Mouse (Mus musculus) c-Kit-positive CD71-positive TER-119-positive erythroid progenitor cells, embryonic 14.5 days (primary cell): ENCODE measurements around the gene Tanc1.
"Not testable (repeated sequence)": the region's sequence is repeated elsewhere in the genome, so short reads cannot be mapped to it uniquely, and the experiment has no call there.

Experiments used
- DNase-seq: peaks from one replicate; pipeline ENCODE4 v3.0.0-alpha.2; 2013; ENCODE audit warnings: low spot score

Tanc1 gene

GRCm38 (mm10) chr2:59611831-59612732 is at the start of gene Tanc1:
Gene Tanc1, plus strand, starts transcription at chr2:59612042.
- DNase-seq: peak; percentile 21

- DNase-seq: no peak
Observed at GRCm38 (mm10) chr2:59562215-59562614, 49.6 kb upstream of the Tanc1 start.

GRCm38 (mm10) chr2:59562696-59563095 is 49.1 kb upstream of the Tanc1 start:
- no peak for DNase-seq

DNA sequence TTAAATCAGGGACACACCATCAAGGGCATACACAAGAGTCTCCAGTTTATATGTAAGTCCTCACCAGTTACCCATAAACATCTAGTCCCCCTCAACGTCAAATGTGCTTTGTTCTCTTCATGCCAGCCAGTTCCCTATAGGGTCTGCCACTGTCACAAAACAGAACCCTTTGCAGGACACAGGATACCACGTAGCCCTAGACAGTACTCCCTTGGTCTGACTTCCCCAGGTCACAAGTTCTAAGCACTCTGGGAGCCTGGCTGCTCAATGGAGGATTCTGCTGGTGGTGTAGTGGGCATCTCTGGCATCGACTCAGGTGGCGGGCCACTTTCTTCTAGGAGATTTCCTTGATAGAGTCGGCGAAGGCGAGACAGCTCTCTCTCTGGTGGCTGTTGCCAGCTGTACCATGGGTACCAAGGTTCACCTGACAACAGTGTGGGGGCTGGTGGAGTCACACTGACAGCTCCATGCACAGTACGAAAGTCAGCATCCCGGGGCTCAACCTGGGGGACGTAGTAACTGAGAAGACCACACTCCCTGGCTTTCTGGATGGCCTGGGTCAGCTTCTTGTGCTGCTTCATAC is 47.7 kb upstream of the Tanc1 start:
- DNase-seq: not testable (repeated sequence)

GRCm38 (mm10) chr2:59564947-59565346 is 46.9 kb upstream of the Tanc1 start:
- DNase-seq: no peak

GRCm38 (mm10) chr2:59580939-59581338 is 30.9 kb upstream of the Tanc1 start:
- no peak for DNase-seq

DNA sequence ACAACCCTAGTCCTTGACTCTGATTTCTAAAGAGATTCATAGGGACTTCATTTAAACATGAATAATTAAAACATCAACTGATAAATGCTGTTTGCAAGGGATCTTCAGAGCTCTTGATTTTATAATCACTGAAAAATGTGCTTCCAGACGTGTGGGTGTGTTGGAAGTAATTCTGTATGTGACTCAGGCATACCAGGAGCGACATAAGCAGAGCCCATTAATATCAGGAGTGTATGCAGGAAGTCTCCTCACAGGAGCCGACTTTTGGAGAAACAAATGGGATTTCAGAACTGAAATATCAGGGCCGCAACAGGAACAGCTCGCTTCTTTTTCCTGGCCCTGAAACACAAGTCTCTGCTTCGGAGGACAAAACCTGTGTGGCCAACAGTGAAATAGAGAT is 27.9 kb upstream of the Tanc1 start:
- DNase-seq: no peak

GRCm38 (mm10) chr2:59587387-59588095 is 24.3 kb upstream of the Tanc1 start:
- DNase-seq: no peak

- no peak for DNase-seq
Observed at GRCm38 (mm10) chr2:59588096-59588405, 23.8 kb upstream of the Tanc1 start.

DNA sequence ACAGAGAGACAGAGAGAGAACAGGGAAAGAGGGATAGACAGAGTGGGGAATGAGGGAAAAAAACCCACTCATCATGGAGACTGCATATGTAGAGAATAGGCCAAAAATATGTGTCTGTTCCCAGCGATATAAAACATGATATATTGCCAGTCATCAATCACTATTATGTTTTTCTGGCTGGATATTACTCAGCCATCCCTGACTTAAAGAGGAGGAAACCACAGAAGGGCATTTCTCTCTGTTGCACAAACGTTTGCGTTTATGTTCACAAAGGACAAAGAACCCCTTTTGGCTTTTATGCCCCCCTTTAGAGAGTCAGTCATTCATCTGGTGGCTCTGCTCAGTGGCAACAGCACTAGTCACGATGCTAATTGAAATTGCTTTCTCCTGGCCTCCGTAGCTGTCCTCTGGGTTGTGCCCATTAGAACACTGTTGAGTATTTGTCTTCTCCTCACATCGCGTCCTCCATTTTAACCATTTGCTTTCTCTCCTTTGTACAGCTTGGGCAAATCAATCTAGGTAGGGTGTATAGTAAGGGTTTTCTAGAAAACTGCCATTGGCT is 18.4 kb upstream of the Tanc1 start:
- DNase-seq: no peak

GRCm38 (mm10) chr2:59594095-59594494 is 17.7 kb upstream of the Tanc1 start:
- DNase-seq: no peak

DNA sequence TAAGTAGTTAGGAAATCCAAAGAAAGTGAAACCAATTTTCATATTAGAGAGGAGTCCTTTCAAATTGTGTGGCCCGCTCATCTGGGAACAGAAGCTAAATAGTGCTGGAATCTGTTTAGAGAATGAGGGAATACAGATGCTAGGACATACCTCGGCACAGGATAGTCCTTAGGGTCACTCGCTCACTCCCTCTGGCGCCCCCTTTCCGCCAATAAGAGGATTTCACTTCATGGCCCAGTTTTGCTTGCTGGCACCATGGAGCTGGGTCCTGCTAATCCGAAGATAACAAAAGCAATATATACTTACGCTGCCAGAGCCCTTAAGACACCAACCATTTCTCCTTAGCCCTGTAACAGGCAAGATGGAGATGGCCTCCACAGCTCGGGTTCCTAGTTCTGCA is 15.3 kb upstream of the Tanc1 start:
- DNase-seq: no peak

DNA sequence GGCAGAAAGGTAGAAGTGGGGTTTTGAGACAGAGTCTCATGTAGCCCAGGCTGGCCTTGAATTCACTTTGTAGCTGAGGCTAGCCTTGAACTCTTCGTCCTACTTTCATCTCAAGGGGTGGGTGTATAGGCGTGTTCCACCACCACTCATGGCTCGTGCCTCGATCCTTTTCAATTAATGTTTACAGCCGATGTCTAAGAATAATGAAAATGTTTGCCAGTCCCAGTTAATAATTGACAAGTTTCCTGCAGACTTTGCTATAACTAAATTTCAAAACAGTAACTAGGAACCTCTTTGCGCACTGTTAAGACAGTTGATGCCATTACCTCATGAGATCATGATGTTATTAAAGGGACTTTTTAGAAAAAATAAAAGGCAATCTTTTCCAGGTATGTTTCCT is 13.6 kb upstream of the Tanc1 start:
- DNase-seq: no peak

- no peak for DNase-seq
Observed at GRCm38 (mm10) chr2:59598894-59599293, 12.9 kb upstream of the Tanc1 start.

DNA sequence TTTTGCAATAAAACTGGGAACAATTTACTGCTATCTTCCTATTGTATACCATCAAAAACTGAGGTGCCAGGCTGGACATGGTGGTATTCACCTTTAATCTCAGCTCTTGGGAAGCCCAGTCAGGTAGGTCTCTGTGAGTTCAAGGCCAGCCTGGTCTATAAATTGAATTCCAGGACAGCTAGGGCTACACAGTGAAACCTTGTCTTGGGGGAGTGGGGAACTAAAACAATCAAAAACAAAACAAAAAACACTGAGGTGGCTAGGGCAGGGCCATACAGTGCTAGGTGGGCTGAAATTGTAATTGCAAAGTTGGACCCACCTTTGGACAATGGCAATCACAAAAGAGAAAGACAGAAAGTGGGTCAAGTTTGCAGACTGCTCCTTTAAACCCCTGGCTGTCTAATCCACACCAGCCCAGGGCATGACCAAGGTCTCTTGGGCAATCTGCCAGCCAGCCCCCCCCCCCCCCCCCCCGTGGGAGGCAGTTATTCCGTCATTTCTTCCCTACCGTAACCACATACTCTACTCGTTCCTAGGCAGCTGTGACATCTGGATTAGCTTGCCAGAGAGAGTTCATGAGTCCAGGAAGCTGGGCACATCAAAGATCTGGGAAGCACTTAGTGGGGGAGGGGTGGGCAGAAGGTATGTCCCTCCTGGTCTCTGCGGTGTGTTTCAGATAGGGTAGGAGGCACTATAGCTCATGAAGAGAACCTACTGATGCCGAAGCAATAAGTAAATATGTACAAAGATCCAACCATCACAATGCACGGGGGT is 12.3 kb upstream of the Tanc1 start:
- no peak for DNase-seq

DNA sequence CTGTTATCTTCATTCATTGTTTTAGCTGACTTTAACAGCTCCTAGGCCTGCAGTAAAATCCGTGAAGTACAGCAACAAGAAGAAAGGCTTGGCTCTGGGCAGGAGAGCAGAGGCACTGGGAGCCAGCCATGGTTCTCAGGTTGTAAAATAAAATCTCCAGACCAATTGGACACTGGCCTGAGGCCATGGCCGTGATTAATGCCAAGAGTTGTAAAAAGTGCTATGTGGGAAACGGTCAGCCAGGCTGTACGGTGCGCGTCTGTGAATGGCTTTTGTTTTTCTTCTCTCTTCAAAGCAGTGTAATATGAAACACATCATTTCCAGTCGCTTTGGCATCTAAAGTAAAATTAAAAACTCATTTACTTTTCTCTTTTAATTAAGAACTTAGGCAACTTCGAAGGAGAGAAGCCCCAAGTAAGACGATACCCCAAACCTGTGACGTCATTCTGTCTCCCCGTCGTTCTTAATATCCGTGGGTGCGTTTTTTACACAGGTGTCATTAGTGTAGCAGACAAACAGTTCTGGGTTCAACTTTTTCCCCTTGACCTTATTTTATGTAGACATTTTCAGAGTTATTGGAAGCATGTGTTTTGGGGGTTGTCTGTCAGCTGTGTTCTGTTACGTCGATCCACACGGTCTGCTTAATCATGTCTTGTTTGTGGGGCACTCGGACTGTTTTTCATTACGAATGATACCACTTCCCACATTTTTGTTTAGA is 11.6 kb upstream of the Tanc1 start:
- no peak for DNase-seq

DNA sequence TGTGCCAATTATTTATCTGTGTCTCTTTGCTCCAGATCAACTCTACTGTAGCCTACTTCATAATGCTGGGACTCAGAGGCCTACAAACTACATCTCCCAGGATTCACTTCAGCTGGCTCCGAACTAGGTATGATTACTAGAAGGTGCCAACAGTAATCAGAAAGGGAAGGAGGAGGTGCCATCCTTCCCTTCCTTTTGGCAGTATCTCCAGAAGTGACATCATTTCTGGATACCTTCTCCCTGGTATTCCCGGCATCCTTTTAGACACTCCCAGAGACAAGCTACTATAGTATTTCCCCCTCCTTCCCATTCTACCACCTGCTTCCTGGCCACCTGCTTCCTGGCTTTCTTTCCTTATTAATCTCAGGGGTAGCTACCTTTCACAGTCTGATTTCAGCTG is 10.9 kb upstream of the Tanc1 start:
- DNase-seq: no peak

DNA sequence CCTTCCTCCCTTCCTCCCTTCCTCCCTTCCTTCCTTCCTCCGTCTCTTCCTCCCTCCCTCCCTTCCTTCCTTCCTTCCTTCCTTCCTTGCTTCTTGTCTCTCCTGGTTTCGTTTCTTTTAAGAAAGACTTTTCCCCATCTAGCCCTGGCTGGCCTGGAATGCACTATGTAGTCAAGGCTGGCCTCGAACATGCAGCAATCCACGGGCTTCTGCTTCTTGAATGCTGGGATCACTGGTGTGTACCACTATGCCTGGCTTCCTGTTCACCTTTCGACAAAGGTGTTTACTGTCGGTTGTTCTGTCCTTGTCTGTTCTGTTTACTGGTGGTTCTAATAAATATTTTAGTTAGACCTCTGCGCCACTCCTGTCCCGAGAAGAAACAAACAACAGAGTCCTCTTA is 10.4 kb upstream of the Tanc1 start:
- DNase-seq: no peak

GRCm38 (mm10) chr2:59608958-59609357 is 2.9 kb upstream of the Tanc1 start:
- no peak for DNase-seq

DNA sequence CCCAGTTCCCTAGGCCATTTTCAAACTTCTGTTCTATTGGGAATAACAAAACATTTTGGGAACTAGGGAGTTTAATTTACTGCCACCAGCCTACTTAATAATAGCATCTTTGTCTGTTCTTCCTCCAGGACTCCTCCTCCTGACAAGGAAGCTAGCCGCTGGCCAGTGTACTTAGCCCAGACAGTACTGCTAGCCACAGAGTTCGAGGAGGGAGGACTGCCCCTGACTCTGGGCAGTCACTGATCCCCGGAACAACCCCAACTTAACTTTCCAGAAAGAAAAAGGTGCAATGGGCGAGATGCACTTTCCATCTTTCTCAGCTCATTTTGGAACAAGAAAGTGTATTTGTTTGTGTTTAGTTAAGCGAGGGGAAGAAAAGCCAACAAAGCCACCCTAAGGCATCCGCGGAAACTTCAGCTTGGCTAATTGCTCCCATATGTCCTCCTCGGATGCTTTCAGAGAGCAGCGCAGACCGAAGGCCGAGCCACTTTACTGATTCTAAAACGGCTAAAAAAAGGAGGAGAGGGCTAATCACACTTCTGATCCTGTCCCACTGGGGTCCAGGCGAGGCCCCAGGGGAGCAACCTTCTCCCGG is 529 bp upstream of the Tanc1 start:
- DNase-seq: no peak
